Mouse (Mus musculus) kidney, postnatal 4 days (tissue): ENCODE results near the gene Atp13a2.

ENCODE experiments used
- DNase-seq, 2 experiments: peaks; one replicate each; pipeline ENCODE4 v3.0.0; 2021; ENCODE audit warnings: mixed read lengths in 2 of 2

Atp13a2 gene

GRCm38 (mm10) chr4:140962207-140962909 lies 24.3 kb upstream of the Atp13a2 start:
- no peak for DNase-seq

- DNase-seq = peak; percentile 76 to 84
Measured at GRCm38 (mm10) chr4:140962950-140963349, 23.7 kb upstream of the Atp13a2 start.

DNA sequence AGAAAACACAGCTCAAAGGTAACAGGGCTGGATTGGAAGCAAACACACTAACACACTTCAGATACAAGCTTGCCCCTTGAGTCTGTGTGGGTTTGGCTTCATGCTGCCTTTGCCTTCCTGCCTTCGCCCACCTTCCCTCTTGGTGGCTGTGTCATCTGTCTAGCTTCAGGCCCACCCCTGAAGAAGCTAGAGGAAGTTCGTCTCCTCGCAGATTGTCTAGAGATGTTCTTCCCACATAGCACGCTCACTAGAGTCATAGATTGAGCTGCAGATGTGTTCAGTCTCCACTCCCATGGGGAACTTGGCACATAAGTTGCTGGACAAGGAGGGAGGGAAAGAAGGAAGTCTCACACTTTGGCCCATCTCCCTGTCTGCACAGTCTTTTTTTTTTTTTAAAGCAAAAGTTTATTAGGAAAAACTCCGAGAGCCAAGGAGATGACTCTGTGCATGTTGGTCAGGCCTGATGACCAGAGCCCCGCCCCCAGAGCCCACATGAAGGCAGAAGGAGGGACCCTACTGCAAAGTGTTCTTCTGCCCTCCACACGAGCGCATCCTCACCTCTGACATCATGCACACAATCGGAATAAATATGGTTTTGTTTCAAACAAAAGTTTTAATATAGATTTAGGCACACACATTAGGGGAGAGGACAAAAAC lies 22.6 kb upstream of the Atp13a2 start:
- peak in 1 of 2 experiments; percentile 48 for DNase-seq

GRCm38 (mm10) chr4:140964620-140965019 lies 22.1 kb upstream of the Atp13a2 start:
- peak; percentile 79 to 86 for DNase-seq

GRCm38 (mm10) chr4:140967386-140968159 lies 19.1 kb upstream of the Atp13a2 start:
- no peak for DNase-seq

- no peak for DNase-seq
Measured at GRCm38 (mm10) chr4:140971691-140972090, 15.0 kb upstream of the Atp13a2 start.

GRCm38 (mm10) chr4:140974408-140974807 lies 12.3 kb upstream of the Atp13a2 start:
- no peak for DNase-seq

GRCm38 (mm10) chr4:140975356-140975755 lies 11.3 kb upstream of the Atp13a2 start:
- no peak for DNase-seq

- DNase-seq = no peak
Measured at GRCm38 (mm10) chr4:140977278-140977677, 9.4 kb upstream of the Atp13a2 start.

DNA sequence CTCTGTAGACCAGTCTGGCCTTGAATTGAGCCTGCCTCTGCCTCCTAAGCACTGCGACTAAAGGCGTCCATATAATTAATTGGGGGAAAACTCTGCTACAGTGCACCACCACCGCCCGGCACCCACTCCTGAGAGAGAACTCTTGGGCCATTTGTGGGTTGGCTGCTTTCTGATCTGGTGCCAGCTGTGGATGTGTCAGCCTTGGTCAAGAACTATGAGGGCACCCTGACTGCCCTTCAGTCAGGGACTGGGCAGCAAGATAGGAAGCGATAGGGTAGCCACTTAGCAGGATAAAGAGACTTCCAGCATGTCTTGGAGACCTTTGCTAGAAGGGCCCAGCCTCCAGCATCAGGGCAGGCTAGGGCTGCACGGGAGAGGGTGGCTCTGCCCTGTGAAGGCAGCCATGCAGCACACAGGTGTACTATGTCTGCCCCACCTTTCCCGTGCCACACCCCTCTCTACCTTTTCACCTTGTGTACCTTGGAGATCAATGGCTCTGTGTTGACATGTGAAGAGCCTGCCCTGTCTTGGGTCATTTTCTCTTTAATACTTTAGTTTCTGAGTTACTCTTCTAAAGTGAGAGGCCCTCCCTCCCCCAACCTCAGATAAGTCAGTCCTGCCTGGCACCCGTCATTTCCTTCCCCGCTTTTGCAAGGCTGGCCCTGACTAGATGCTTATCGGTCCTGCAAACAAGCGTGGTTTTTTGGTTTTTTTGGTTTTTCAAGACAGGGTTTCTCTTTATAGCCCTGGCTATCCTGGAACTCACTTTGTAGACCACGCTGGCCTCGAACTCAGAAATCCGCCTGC lies 8.6 kb upstream of the Atp13a2 start:
- DNase-seq = no peak

- no peak for DNase-seq
Measured at GRCm38 (mm10) chr4:140981605-140982004, 5.1 kb upstream of the Atp13a2 start.

- peak in 1 of 2 experiments; percentile 47 for DNase-seq
Measured at GRCm38 (mm10) chr4:140982808-140983207, 3.9 kb upstream of the Atp13a2 start.

- peak; percentile 32 to 44 for DNase-seq
Measured at GRCm38 (mm10) chr4:140983442-140983841, 3.2 kb upstream of the Atp13a2 start.

DNA sequence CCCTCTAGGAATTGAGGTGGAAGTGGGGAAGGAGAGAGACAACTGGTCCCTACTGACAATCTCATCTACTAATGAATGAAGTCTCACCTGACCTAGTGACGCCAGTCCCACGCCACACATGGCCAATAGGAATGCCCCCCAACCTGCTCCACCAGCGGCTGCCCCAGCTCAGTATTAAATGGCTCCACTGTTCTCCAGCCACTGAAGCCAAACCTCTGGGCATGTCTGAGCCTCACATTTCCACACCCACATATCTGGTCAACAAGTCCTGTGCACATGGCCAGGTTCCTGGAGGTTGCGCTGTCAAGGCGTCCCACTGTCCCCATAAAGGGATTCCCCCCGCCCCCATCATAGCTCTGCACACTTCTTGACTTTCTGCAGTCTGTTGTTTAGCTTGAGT lies 2.1 kb upstream of the Atp13a2 start:
- no peak for DNase-seq

GRCm38 (mm10) chr4:140986024-140986710 lies 506 bp upstream of the Atp13a2 start:
- DNase-seq = no peak

GRCm38 (mm10) chr4:140987476-140987875 lies 803 bp downstream of the Atp13a2 start:
- DNase-seq = peak in 1 of 2 experiments; percentile 41

DNA sequence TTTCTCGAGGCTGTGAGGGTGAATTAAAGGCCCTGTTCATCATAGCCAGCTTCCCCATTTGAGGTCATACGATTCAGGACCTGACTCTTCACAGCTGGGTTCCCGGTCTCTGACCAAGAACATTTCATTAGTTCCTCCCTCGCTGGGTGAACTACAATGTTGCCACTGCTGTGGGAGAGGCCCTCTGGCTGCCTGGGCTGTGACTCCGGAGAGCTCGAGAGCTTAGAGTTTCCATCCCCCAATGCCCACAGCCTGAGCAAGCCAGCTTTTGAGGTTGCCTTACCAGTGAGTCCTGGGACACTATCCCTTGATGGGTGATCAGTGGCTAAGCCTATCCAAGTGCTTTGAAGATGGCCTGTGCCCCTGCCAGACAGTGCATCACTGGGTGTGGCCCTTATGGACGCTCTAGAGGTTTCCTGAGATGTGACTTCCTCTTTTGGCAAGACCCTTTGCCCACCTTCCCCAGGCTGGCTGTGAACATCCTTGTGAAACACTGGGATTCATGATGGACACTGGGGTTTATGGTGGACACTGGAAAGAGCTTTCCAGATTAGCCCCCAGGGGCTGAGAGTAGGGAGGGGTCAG lies 2.1 kb downstream of the Atp13a2 start:
- no peak for DNase-seq

DNA sequence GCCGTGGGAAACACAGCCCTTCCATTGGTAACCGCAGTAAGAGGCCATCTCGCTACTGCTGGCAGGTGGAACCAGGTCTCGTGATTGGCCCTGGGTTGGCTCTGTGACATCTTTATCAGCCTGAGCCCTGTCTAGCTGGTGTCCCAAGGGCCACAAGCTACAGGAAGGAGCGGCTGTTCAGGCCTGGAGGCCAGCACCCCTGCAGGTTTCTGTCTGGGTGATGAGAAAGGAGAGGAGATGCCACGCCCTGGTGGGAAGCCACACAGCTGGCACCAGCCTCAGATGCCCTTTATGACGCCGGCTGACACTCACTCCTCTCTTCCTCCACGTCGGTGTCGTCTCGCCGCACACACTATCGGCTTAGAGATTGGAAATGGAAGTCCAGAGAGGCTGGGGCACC lies 2.8 kb downstream of the Atp13a2 start:
- DNase-seq = no peak

GRCm38 (mm10) chr4:140992215-140992614 lies 5.5 kb downstream of the Atp13a2 start:
- DNase-seq = no peak

DNA sequence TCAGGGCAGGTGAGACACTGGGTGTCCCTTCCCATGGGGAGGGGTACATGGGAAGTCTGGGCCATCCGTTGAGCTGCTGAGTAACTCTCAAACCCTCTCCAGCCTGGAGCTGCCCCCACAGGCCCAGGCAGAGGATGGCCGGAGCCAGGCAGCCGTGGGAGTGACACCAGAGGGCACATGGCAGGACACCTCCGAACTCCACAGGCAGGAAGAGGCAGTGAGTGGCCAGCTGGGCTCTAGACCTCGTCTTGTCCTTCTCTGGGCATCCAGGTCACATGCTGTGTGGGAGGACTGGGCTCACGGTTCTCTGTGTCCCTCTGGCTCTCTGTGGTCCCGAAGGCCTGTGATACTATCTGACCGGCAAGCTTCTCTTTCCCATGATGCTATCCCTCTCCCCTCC lies 7.2 kb downstream of the Atp13a2 start:
- no peak for DNase-seq

DNA sequence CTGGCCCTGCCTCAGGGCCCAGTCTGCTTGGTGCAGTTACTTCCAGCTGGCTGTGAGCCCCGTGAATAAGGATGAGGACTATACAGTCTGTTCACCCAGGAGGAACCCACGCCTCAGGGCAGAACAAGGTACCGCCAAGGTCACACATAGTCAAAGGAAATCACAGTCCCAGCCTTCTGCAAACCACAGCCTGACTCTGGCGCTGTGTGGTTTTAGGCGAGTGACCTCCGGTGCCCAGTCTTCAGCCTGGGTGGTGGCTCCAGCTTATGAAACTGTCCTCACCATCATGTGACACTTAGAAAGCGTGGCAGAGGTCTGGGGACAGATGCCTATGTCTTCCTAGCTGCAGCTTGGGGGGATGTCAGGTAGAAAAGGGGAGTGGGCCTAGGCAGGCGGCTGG lies 9.1 kb downstream of the Atp13a2 start:
- no peak for DNase-seq

DNA sequence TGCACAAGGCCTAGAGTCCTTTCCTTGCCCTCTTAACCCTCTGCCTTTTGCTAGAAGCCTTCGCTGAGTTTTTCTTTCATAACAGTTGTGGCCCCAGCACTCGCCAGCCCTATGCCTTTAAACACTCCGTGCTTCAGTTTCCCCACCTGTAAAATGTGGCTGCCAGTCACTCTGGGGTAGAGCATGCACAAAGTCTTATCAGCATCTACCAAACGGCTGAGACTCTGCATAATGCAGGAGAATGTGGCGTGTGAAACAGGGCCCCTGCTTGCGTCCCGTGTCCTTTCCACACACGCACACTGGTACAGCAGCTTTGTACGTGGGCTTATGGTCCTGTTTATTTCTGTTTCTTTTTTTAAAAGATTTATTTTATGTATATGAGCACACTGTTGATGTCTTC lies 10.1 kb downstream of the Atp13a2 start:
- no peak for DNase-seq
